Mouse (Mus musculus) midbrain, embryonic 14.5 days (tissue): ENCODE data around the gene Gm17606. TPM values are rescaled to one million over a fixed set of nuclear protein-coding genes. Genes with fewer than 3 reads are reported as not detected.

Experiments
- ATAC-seq: fragments of 200-750 bp; cut with Nextera tagmentation; 2 replicates; pipeline ENCODE4 v1.8.0; 2017; ENCODE audit warnings: moderate number of reproducible peaks, moderate library complexity; ENCODE audit not compliant: low FRiP score, low TSS enrichment
- DNase-seq: peaks from one replicate; pipeline ENCODE4 v3.0.0-alpha.2; 2015
- H3K27ac ChIP-seq: fragments of 300-500 bp; sonication (generic); replicated peaks from 2 replicates; pipeline ENCODE4 v1.5.1; 2014; ENCODE audit warnings: mild to moderate bottlenecking, low read depth, low read length, moderate library complexity
- H3K27me3 ChIP-seq: fragments of 300-500 bp; sonication (generic); 2 replicates; pipeline ENCODE4 v1.6.1; 2014; ENCODE audit warnings: low read length, control low read depth, mixed read lengths; ENCODE audit not compliant: control insufficient read depth, insufficient read depth
- H3K36me3 ChIP-seq: fragments of 300-500 bp; sonication (generic); 2 replicates; pipeline ENCODE4 v1.6.1; 2014; ENCODE audit warnings: low read length, control low read depth; ENCODE audit not compliant: control insufficient read depth, insufficient read depth
- H3K4me1 ChIP-seq: fragments of 300-500 bp; sonication (generic); 2 replicates; pipeline ENCODE4 v1.6.1; 2014; ENCODE audit warnings: mild to moderate bottlenecking, antibody characterized with exemption, low read length, control low read depth; ENCODE audit not compliant: control insufficient read depth, insufficient read depth
- H3K4me2 ChIP-seq: fragments of 300-500 bp; sonication (generic); 2 replicates; pipeline ENCODE4 v1.6.1; 2014; ENCODE audit warnings: mild to moderate bottlenecking, low read length, moderate library complexity
- H3K4me3 ChIP-seq: fragments of 300-500 bp; sonication (generic); replicated peaks from 2 replicates; pipeline ENCODE4 v1.5.1; 2014; ENCODE audit warnings: low read depth, low read length
- H3K9ac ChIP-seq: fragments of 300-500 bp; sonication (generic); replicated peaks from 2 replicates; pipeline ENCODE4 v1.6.1; 2014; ENCODE audit warnings: mild to moderate bottlenecking, low read length, moderate library complexity
- H3K9me3 ChIP-seq: fragments of 300-500 bp; sonication (generic); 2 replicates; pipeline ENCODE4 v1.6.1; 2016; ENCODE audit warnings: low read length, control low read depth, mixed read lengths; ENCODE audit not compliant: control insufficient read depth
- WGBS: fragments of 180-500 bp; shearing (Covaris S2); extraction: QIAGEN DNeasy Blood & Tissue Kit; methylation state at CpG from one replicate; pipeline ENCODE4 v1.1.7; 2014; 5-methylcytosine and 5-hydroxymethylcytosine counted together
- polyA plus RNA-seq: library from polyadenylated mRNA; unstranded; fragments of >200 nt; fragmentation: Nextera tagmentation; extraction: Ambion mirVana; gene quantifications from 2 replicates; pipeline ENCODE4 v1.2.1, GENCODE M21; 2014

Gene Gm17606
- polyA plus RNA-seq, 1 experiment from 2014 or later: not detected

DNA sequence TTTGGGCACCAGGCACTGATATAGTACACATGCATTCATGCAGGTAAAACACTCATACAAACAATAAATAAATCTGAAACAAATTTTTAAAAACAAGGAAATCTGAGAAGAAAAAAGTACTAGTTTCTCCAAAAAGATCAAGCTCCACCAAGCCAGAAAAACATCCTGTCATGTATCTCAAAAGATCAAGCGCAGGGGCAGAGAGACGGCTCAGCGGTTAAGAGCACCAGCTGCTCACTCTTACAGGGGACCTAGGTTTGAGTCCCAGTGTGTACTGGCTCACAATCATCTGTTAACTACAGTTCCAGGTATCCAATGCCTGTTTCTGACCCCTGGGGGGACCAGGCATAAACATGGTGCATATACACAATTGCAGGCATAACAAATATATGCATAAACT lies 41.6 kb downstream of the Gm17606 start:
- 90% methylated on average over 3 of the region's 3 CpGs for WGBS
- ATAC-seq: no peak
- Histone ChIP-seq H3K27ac (no peak overlapping the region), H3K4me1 (peaks cover 11% of the 10 kb centered on the region), H3K9me3 (no peaks in the 10 kb centered on the region), H3K9ac (no peak overlapping the region), H3K36me3 (peaks cover 49% of the 10 kb centered on the region), H3K27me3 (no peaks in the 10 kb centered on the region), H3K4me2 (no peak overlapping the region), H3K4me3 (no peak overlapping the region)
- no peak for DNase-seq

DNA sequence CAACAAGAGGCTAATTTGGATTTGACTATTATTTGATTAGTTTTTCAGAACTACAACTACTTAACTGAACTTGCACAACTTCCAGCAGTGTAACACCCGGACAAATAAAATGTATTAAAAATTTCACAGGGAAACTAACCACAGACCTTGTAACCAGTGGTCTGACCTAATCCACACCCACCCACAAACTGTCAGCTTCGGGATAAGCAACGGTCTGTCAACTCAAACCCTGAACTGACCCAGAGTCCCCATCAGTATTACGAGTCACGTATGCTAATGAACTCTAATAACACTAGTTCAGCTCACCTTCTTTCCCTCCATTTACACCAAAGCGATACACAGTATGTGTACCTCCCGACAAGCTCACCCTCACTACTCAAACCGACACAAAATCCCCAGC lies 44.7 kb downstream of the Gm17606 start:
- Histone ChIP-seq H3K4me1 (peaks cover 21% of the 10 kb centered on the region), H3K36me3 (peaks cover 40% of the 10 kb centered on the region), H3K27ac (peak overlapping the region; percentile 95), H3K4me2 (peak overlapping the region; percentile 79), H3K4me3 (peak overlapping the region; percentile 80), H3K9me3 (no peaks in the 10 kb centered on the region), H3K27me3 (no peaks in the 10 kb centered on the region), H3K9ac (peak overlapping the region; percentile 88)
- ATAC-seq (no peak), DNase-seq (no peak)
- WGBS: 15% methylated on average over 8 of the region's 8 CpGs

DNA sequence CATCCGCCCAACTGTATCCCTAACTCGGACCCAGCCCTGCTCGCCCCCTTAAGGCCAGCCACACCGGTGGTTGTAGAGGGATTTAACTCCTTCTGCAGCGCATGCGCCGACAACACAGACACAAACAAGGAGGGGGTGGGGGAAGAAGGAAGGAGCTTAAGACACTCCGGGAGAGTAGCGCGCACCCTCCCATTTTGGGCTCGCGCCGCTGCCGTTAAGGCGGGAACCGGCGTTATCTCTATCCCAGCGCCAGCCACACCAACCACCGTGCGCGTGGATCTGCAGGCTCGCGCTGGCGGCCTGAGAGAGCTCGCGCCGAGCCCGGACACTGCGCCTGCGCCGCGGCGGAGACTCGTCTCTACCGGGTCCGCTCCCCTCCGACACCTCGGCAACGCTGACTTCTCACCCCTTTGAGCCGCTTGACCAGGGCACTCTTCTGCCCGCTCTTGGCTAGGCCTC lies 45.3 kb downstream of the Gm17606 start, which contains the start of gene 1700123O20Rik:
TSS of gene 1700123O20Rik (plus strand) at position 154 of the 459 bp plus-strand sequence.
- peak within 1 kb of the TSS; percentile 95 for H3K27ac ChIP-seq
- H3K9me3 ChIP-seq: no peaks in the 10 kb centered on the region
- no peaks in the 10 kb centered on the region for H3K27me3 ChIP-seq
- peak within 1 kb of the TSS; percentile 80 for H3K4me3 ChIP-seq
- peaks cover 41% of the 10 kb centered on the region for H3K36me3 ChIP-seq
- ATAC-seq (peak; percentile 74), DNase-seq (peak; percentile 91)
- H3K4me1 ChIP-seq: peaks cover 21% of the 10 kb centered on the region
- H3K4me2 ChIP-seq: peak within 1 kb of the TSS; percentile 79
- H3K9ac ChIP-seq: peak within 1 kb of the TSS; percentile 88
- under 1% methylated on average over 41 of the region's 41 CpGs for WGBS

DNA sequence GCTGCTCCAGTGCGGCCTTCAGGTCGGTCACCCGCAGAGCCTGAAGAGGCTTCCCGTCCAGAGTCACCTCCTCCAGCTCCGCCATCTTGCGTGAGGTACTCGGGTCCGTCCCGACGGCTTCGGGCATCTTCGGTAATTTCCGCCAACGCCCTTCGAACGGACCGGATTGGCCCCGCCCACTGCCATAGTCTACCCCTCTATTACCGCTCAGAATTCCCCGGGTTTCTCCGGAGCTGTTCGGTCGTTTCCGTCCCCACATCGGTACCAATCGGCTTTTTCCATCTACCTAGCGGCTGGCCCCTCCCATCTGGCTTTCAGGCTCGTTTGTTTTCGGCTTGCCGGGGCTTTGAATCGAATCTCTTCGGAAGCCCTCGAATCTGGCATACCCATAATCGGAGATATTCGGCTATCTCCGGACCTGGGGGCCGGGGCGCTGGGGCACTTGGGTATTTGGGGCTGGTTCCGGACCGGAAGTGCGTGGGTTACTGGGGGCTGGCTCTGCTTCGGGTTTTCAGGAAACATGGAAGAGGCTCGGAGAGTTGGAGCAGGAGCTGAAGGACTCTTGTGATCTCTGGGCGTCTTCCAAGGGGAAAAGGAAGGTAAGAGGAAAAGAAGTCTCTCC lies 45.9 kb downstream of the Gm17606 start, which contains the start of gene Acin1:
TSS of gene Acin1 (minus strand) at position 410 of the 622 bp plus-strand sequence.
- under 1% methylated on average over 44 of the region's 44 CpGs for WGBS
- Histone ChIP-seq H3K9me3 (no peaks in the 10 kb centered on the region), H3K4me2 (peak within 1 kb of the TSS; percentile 79), H3K9ac (peak within 1 kb of the TSS; percentile 88), H3K4me3 (peak within 1 kb of the TSS; percentile 80), H3K4me1 (peaks cover 21% of the 10 kb centered on the region), H3K36me3 (peaks cover 41% of the 10 kb centered on the region), H3K27me3 (no peaks in the 10 kb centered on the region), H3K27ac (peak within 1 kb of the TSS; percentile 95)
- ATAC-seq (peak; percentile 98), DNase-seq (peak; percentile 100)

DNA sequence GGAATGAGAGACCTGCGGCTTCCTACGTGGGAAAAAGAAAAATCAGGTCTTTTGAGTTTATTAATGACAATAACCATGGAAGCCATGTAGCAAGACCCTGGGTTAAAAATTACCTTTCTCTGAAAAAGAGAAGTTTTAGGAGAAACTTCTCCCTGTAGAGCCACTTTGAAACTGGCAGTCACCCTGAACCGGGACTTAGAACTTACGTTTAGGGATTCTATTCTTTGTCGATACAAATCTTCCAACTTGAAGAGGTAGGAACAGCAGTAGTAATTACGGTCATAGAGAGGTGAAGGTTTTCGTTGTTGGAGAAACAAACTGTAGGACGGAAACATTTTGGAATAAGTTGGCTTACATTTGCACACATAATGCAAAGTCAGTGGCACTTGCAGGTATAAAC lies 46.5 kb downstream of the Gm17606 start:
- Histone ChIP-seq H3K4me2 (peak overlapping the region; percentile 57), H3K27me3 (no peaks in the 10 kb centered on the region), H3K27ac (no peak overlapping the region), H3K4me3 (peak overlapping the region; percentile 50), H3K4me1 (peaks cover 21% of the 10 kb centered on the region), H3K36me3 (peaks cover 34% of the 10 kb centered on the region), H3K9me3 (no peaks in the 10 kb centered on the region), H3K9ac (peak overlapping the region; percentile 49)
- ATAC-seq (no peak), DNase-seq (no peak)
- 8% methylated on average over 8 of the region's 8 CpGs for WGBS

DNA sequence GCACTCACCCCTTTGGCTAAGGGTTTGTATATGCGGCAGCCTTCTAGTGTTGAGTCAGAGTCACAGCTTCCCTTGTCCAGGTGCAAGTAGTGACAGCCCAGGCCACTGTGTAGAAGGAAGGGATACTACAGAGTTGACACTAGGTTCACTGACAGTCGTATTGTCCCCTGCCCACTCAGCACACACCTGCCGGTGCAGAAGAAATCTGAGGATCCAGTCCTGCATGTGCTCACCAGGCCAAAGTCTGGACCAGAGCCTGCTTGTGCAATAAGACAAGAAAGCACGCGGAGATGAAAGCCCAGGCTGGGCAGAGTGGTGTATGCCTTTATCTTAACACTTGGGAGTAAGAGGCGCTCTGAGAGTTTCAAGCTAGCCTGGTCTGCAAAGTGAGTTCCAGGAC lies 54.3 kb downstream of the Gm17606 start:
- no peak overlapping the region for H3K9ac ChIP-seq
- no peak for DNase-seq
- WGBS: 87% methylated on average over 6 of the region's 6 CpGs
- no peak for ATAC-seq
- no peaks in the 10 kb centered on the region for H3K4me1 ChIP-seq
- H3K36me3 ChIP-seq: peaks cover 23% of the 10 kb centered on the region
- H3K4me2 ChIP-seq: no peak overlapping the region
- no peak overlapping the region for H3K27ac ChIP-seq
- H3K27me3 ChIP-seq: no peaks in the 10 kb centered on the region
- H3K9me3 ChIP-seq: no peaks in the 10 kb centered on the region
- H3K4me3 ChIP-seq: no peak overlapping the region

DNA sequence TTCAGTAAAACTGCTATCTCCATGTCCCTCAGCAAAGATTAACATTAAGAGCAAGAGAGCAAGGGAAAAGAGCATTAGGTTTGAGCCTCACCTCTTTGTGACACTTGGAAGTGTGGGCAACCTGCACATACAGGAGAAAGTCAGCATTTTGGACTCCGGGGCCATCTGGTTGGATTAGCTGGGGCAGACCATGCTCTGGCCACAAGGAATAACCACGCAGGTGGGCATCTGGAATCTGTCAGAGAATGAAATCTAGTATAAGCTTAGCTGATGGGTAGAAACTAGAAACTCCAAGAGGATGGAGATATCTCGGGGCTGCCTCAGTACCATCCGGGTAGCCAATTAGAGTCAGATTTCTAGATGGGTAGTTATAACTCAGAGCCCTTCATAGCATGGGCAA lies 56.0 kb downstream of the Gm17606 start:
- H3K27me3 ChIP-seq: no peaks in the 10 kb centered on the region
- H3K36me3 ChIP-seq: peaks cover 12% of the 10 kb centered on the region
- H3K4me3 ChIP-seq: no peak overlapping the region
- no peak overlapping the region for H3K27ac ChIP-seq
- no peak for ATAC-seq
- WGBS: 93% methylated on average over 4 of the region's 4 CpGs
- no peaks in the 10 kb centered on the region for H3K9me3 ChIP-seq
- H3K4me2 ChIP-seq: no peak overlapping the region
- no peak overlapping the region for H3K9ac ChIP-seq
- DNase-seq: no peak
- no peaks in the 10 kb centered on the region for H3K4me1 ChIP-seq
